In genomic region chr8:103261236-103261635, GRCm38 (mm10) we compare ENCODE assay signal across 30 mouse cellular contexts.
"Had no signal": no experiment of that assay in that cellular context is flagged by ENCODE, and none has a peak within 500 bp of the region (broad histone marks: within the 10 kb centered on the region; RNA-seq: fewer than 3 reads in every experiment).

No protein-coding gene starts in this region.

- ATAC-seq: liver, embryonic 12.5 days; liver, postnatal 0 days; lung, postnatal 0 days; midbrain, embryonic 13.5 days; midbrain, embryonic 16.5 days had no signal

- H3K9me3 ChIP-seq: limb, embryonic 10.5 days; limb, embryonic 12.5 days; limb, embryonic 13.5 days; limb, embryonic 15.5 days; liver, embryonic 12.5 days; liver, embryonic 13.5 days; liver, embryonic 15.5 days; lung, embryonic 15.5 days; midbrain, embryonic 10.5 days; midbrain, embryonic 12.5 days; midbrain, embryonic 13.5 days had no signal

- H3K27ac ChIP-seq: limb, embryonic 10.5 days; limb, embryonic 12.5 days; limb, embryonic 13.5 days; limb, embryonic 15.5 days; liver, embryonic 12.5 days; liver, embryonic 13.5 days; liver, embryonic 14.5 days; liver, embryonic 15.5 days; lung, embryonic 15.5 days; macrophage; midbrain, embryonic 10.5 days; midbrain, embryonic 12.5 days; midbrain, embryonic 13.5 days had no signal

- H3K4me1 ChIP-seq: limb, embryonic 10.5 days; liver, embryonic 12.5 days; liver, embryonic 13.5 days; liver, embryonic 15.5 days; lung, embryonic 15.5 days; megakaryocyte, embryonic 14.5 days; midbrain, embryonic 10.5 days; midbrain, embryonic 12.5 days; midbrain, embryonic 13.5 days had no signal

- DNase-seq: left cerebral cortex, postnatal 4 days; liver; liver, embryonic 13.5 days; liver, postnatal 0 days; lung, adult 18-20 months; lung, adult 2 months; lung, embryonic 14.5 days; lung, postnatal 10 days; lung, postnatal 14 days; lung, postnatal 36 days; lung, postnatal 4 days; midbrain, embryonic 14.5 days had no signal

- H3K36me3 ChIP-seq: limb, embryonic 10.5 days; limb, embryonic 12.5 days; limb, embryonic 13.5 days; limb, embryonic 15.5 days; liver, embryonic 12.5 days; liver, embryonic 13.5 days; liver, embryonic 15.5 days; lung, embryonic 15.5 days; midbrain, embryonic 10.5 days; midbrain, embryonic 12.5 days; midbrain, embryonic 13.5 days had no signal

- H3K27me3 ChIP-seq: limb, embryonic 12.5 days; limb, embryonic 13.5 days; limb, embryonic 15.5 days; liver, embryonic 12.5 days; liver, embryonic 13.5 days; liver, embryonic 15.5 days; lung, embryonic 15.5 days; megakaryocyte, embryonic 14.5 days; midbrain, embryonic 12.5 days; midbrain, embryonic 13.5 days had no signal

- H3K9ac ChIP-seq: limb, embryonic 12.5 days; limb, embryonic 13.5 days; limb, embryonic 15.5 days; liver, embryonic 12.5 days; liver, embryonic 13.5 days; liver, embryonic 14.5 days; liver, embryonic 15.5 days; liver, postnatal 0 days; lung, embryonic 14.5 days; lung, embryonic 15.5 days; midbrain, embryonic 12.5 days; midbrain, embryonic 13.5 days had no signal

- H3K4me2 ChIP-seq: limb, embryonic 12.5 days; limb, embryonic 13.5 days; limb, embryonic 15.5 days; liver, embryonic 11.5 days; liver, embryonic 12.5 days; liver, embryonic 13.5 days; liver, embryonic 15.5 days; lung, embryonic 14.5 days; lung, embryonic 15.5 days; midbrain, embryonic 11.5 days; midbrain, embryonic 12.5 days; midbrain, embryonic 13.5 days had no signal

- H3K4me3 ChIP-seq: limb, embryonic 10.5 days; limb, embryonic 12.5 days; limb, embryonic 13.5 days; limb, embryonic 15.5 days; liver, embryonic 12.5 days; liver, embryonic 13.5 days; liver, embryonic 15.5 days; lung, embryonic 15.5 days; megakaryocyte, embryonic 14.5 days; midbrain, embryonic 10.5 days; midbrain, embryonic 12.5 days; midbrain, embryonic 13.5 days; myocyte had no signal
